Mouse (Mus musculus) C2C12 (cell line): Measurements from ENCODE around the gene Uqcc1.

Experiments
- CEBPB ChIP-seq: IDR thresholded peaks from one replicate; pipeline ENCODE4 v1.6.1; 2011; ENCODE audit warnings: low read depth, mild to moderate bottlenecking, control low read depth, moderate library complexity
- CTCF ChIP-seq: IDR thresholded peaks from one replicate; pipeline ENCODE4 v1.5.1; 2011; ENCODE audit not compliant: control insufficient read depth, insufficient read depth, insufficient read length
- MAX ChIP-seq: IDR thresholded peaks from one replicate; pipeline ENCODE4 v1.6.1; 2011; ENCODE audit warnings: mild to moderate bottlenecking, control low read depth
- MYOG ChIP-seq: IDR thresholded peaks from one replicate; pipeline ENCODE4 v1.6.1; 2011; ENCODE audit not compliant: control insufficient read depth, insufficient read length; ENCODE audit errors: extremely low read depth
- USF1 ChIP-seq: IDR thresholded peaks from one replicate; pipeline ENCODE4 v1.6.1; 2011; ENCODE audit warnings: low read depth, mild to moderate bottlenecking, control low read depth, moderate library complexity

- TF ChIP-seq CTCF (peak; percentile 73), MAX (no peak), MYOG (no peak), CEBPB (no peak), USF1 (no peak)
Observed at GRCm38 (mm10) chr2:155848291-155848690, 81.8 kb downstream of the Uqcc1 start.
